Mouse (Mus musculus): ENCODE data around the gene AC153137.1. TPM values are rescaled to one million over a fixed set of nuclear protein-coding genes. Genes with fewer than 3 reads are reported as not detected.
"Not testable (repeated sequence)": the region's sequence is repeated elsewhere in the genome, so short reads cannot be mapped to it uniquely, and the experiment has no call there.

AC153137.1 gene
- not detected in 2 replicates for polyA plus RNA-seq (2014; fragmentation: Nextera tagmentation; extraction: Ambion mirVana)

GRCm38 (mm10) chr1:30977868-30978267, at the start of gene AC153137.1:
Gene AC153137.1, minus strand, starts transcription at chr1:30977968.
- not testable (repeated sequence) for ATAC-seq (ENCODE audit: insufficient number of reproducible peaks, low FRiP score, low TSS enrichment, low read depth); H3K4me3 ChIP-seq (ENCODE audit: low read depth, low read length); H3K27ac ChIP-seq (replicated peaks; ENCODE audit: low read depth, low read length); H3K9ac ChIP-seq (ENCODE audit: low read length); DNase-seq (ENCODE audit: low spot score); H3K4me2 ChIP-seq (ENCODE audit: low read depth, severe bottlenecking); H3K9me3 ChIP-seq (ENCODE audit: control insufficient read depth, low read length); H3K4me1 ChIP-seq (ENCODE audit: control insufficient read depth, insufficient read depth, low read length); H3K27me3 ChIP-seq (ENCODE audit: control insufficient read depth, insufficient read depth, low read length); H3K36me3 ChIP-seq (ENCODE audit: control insufficient read depth, insufficient read depth, low read length)
- WGBS: 89% methylated on average over 5 of the region's 6 CpGs

- no peak for DNase-seq (ENCODE audit: low spot score)
- Histone ChIP-seq H3K4me1 (ENCODE audit: control insufficient read depth, insufficient read depth, low read length) (no peaks in the 10 kb centered on the region), H3K36me3 (ENCODE audit: control insufficient read depth, insufficient read depth, low read length) (no peaks in the 10 kb centered on the region), H3K27ac (replicated peaks; ENCODE audit: low read depth, low read length) (no peak overlapping the region), H3K4me2 (ENCODE audit: low read depth, severe bottlenecking) (no peak overlapping the region), H3K9ac (ENCODE audit: low read length) (no peak overlapping the region), H3K4me3 (ENCODE audit: low read depth, low read length) (no peak overlapping the region), H3K9me3 (ENCODE audit: control insufficient read depth, low read length) (no peaks in the 10 kb centered on the region), H3K27me3 (ENCODE audit: control insufficient read depth, insufficient read depth, low read length) (no peaks in the 10 kb centered on the region)
- ATAC-seq (ENCODE audit: insufficient number of reproducible peaks, low FRiP score, low TSS enrichment, low read depth): no peak
Measured at GRCm38 (mm10) chr1:31023173-31023572, 45.4 kb upstream of the AC153137.1 start.

- no peaks in the 10 kb centered on the region for H3K9me3 ChIP-seq (ENCODE audit: control insufficient read depth, low read length)
- no peaks in the 10 kb centered on the region for H3K27me3 ChIP-seq (ENCODE audit: control insufficient read depth, insufficient read depth, low read length)
- WGBS: 84% methylated on average over 6 of the region's 6 CpGs
- H3K27ac ChIP-seq (replicated peaks; ENCODE audit: low read depth, low read length): no peak overlapping the region
- DNase-seq (ENCODE audit: low spot score): no peak
- no peaks in the 10 kb centered on the region for H3K4me1 ChIP-seq (ENCODE audit: control insufficient read depth, insufficient read depth, low read length)
- H3K4me3 ChIP-seq (ENCODE audit: low read depth, low read length): no peak overlapping the region
- no peak overlapping the region for H3K4me2 ChIP-seq (ENCODE audit: low read depth, severe bottlenecking)
- H3K9ac ChIP-seq (ENCODE audit: low read length): no peak overlapping the region
- ATAC-seq (ENCODE audit: insufficient number of reproducible peaks, low FRiP score, low TSS enrichment, low read depth): no peak
- H3K36me3 ChIP-seq (ENCODE audit: control insufficient read depth, insufficient read depth, low read length): no peaks in the 10 kb centered on the region
Measured at GRCm38 (mm10) chr1:31019283-31019682, 41.5 kb upstream of the AC153137.1 start.

GRCm38 (mm10) chr1:31017377-31017776, 39.6 kb upstream of the AC153137.1 start:
- Histone ChIP-seq H3K4me2 (ENCODE audit: low read depth, severe bottlenecking) (no peak overlapping the region), H3K4me1 (ENCODE audit: control insufficient read depth, insufficient read depth, low read length) (no peaks in the 10 kb centered on the region), H3K27ac (replicated peaks; ENCODE audit: low read depth, low read length) (no peak overlapping the region), H3K9ac (ENCODE audit: low read length) (no peak overlapping the region), H3K4me3 (ENCODE audit: low read depth, low read length) (no peak overlapping the region), H3K27me3 (ENCODE audit: control insufficient read depth, insufficient read depth, low read length) (no peaks in the 10 kb centered on the region), H3K9me3 (ENCODE audit: control insufficient read depth, low read length) (no peaks in the 10 kb centered on the region), H3K36me3 (ENCODE audit: control insufficient read depth, insufficient read depth, low read length) (no peaks in the 10 kb centered on the region)
- ATAC-seq (ENCODE audit: insufficient number of reproducible peaks, low FRiP score, low TSS enrichment, low read depth) (no peak), DNase-seq (ENCODE audit: low spot score) (no peak)
- whole genome bisulfite sequencing: 76% methylated on average over 5 of the region's 5 CpGs

GRCm38 (mm10) chr1:31016068-31016467, 38.3 kb upstream of the AC153137.1 start:
- H3K4me3 ChIP-seq (ENCODE audit: low read depth, low read length): no peak overlapping the region
- ATAC-seq (ENCODE audit: insufficient number of reproducible peaks, low FRiP score, low TSS enrichment, low read depth) (no peak), DNase-seq (ENCODE audit: low spot score) (no peak)
- no peaks in the 10 kb centered on the region for H3K27me3 ChIP-seq (ENCODE audit: control insufficient read depth, insufficient read depth, low read length)
- H3K27ac ChIP-seq (replicated peaks; ENCODE audit: low read depth, low read length): no peak overlapping the region
- no peak overlapping the region for H3K4me2 ChIP-seq (ENCODE audit: low read depth, severe bottlenecking)
- H3K9me3 ChIP-seq (ENCODE audit: control insufficient read depth, low read length): no peaks in the 10 kb centered on the region
- H3K36me3 ChIP-seq (ENCODE audit: control insufficient read depth, insufficient read depth, low read length): no peaks in the 10 kb centered on the region
- 94% methylated on average over 6 of the region's 6 CpGs for whole genome bisulfite sequencing
- no peak overlapping the region for H3K9ac ChIP-seq (ENCODE audit: low read length)
- no peaks in the 10 kb centered on the region for H3K4me1 ChIP-seq (ENCODE audit: control insufficient read depth, insufficient read depth, low read length)

- Histone ChIP-seq H3K27me3 (ENCODE audit: control insufficient read depth, insufficient read depth, low read length) (no peaks in the 10 kb centered on the region), H3K36me3 (ENCODE audit: control insufficient read depth, insufficient read depth, low read length) (no peaks in the 10 kb centered on the region), H3K9ac (ENCODE audit: low read length) (no peak overlapping the region), H3K4me2 (ENCODE audit: low read depth, severe bottlenecking) (no peak overlapping the region), H3K27ac (replicated peaks; ENCODE audit: low read depth, low read length) (no peak overlapping the region), H3K4me3 (ENCODE audit: low read depth, low read length) (no peak overlapping the region), H3K4me1 (ENCODE audit: control insufficient read depth, insufficient read depth, low read length) (no peaks in the 10 kb centered on the region), H3K9me3 (ENCODE audit: control insufficient read depth, low read length) (no peaks in the 10 kb centered on the region)
- 44% methylated on average over 2 of the region's 2 CpGs for WGBS
- DNase-seq (ENCODE audit: low spot score): no peak
- ATAC-seq (ENCODE audit: insufficient number of reproducible peaks, low FRiP score, low TSS enrichment, low read depth): no peak
Measured at GRCm38 (mm10) chr1:31015261-31015660, 37.5 kb upstream of the AC153137.1 start.

- not testable (repeated sequence) for H3K4me2 ChIP-seq (ENCODE audit: low read depth, severe bottlenecking); DNase-seq (ENCODE audit: low spot score); H3K36me3 ChIP-seq (ENCODE audit: control insufficient read depth, insufficient read depth, low read length); H3K4me1 ChIP-seq (ENCODE audit: control insufficient read depth, insufficient read depth, low read length); H3K4me3 ChIP-seq (ENCODE audit: low read depth, low read length); H3K27me3 ChIP-seq (ENCODE audit: control insufficient read depth, insufficient read depth, low read length); H3K9ac ChIP-seq (ENCODE audit: low read length); H3K27ac ChIP-seq (replicated peaks; ENCODE audit: low read depth, low read length); H3K9me3 ChIP-seq (ENCODE audit: control insufficient read depth, low read length); ATAC-seq (ENCODE audit: insufficient number of reproducible peaks, low FRiP score, low TSS enrichment, low read depth)
- WGBS: 92% methylated on average over 7 of the region's 7 CpGs
Measured at GRCm38 (mm10) chr1:30977239-30977638, 529 bp downstream of the AC153137.1 start.

GRCm38 (mm10) chr1:30951795-30952194, 26.0 kb downstream of the AC153137.1 start:
- H3K4me3 ChIP-seq (ENCODE audit: low read depth, low read length): no peak overlapping the region
- no peak overlapping the region for H3K4me2 ChIP-seq (ENCODE audit: low read depth, severe bottlenecking)
- no peaks in the 10 kb centered on the region for H3K36me3 ChIP-seq (ENCODE audit: control insufficient read depth, insufficient read depth, low read length)
- WGBS: 83% methylated on average over 2 of the region's 2 CpGs
- H3K4me1 ChIP-seq (ENCODE audit: control insufficient read depth, insufficient read depth, low read length): no peaks in the 10 kb centered on the region
- DNase-seq (ENCODE audit: low spot score) (no peak), ATAC-seq (ENCODE audit: insufficient number of reproducible peaks, low FRiP score, low TSS enrichment, low read depth) (no peak)
- H3K9ac ChIP-seq (ENCODE audit: low read length): no peak overlapping the region
- no peak overlapping the region for H3K27ac ChIP-seq (replicated peaks; ENCODE audit: low read depth, low read length)
- no peaks in the 10 kb centered on the region for H3K27me3 ChIP-seq (ENCODE audit: control insufficient read depth, insufficient read depth, low read length)
- H3K9me3 ChIP-seq (ENCODE audit: control insufficient read depth, low read length): no peaks in the 10 kb centered on the region

GRCm38 (mm10) chr1:30950456-30950835, 27.3 kb downstream of the AC153137.1 start:
- Histone ChIP-seq H3K27ac (replicated peaks; ENCODE audit: low read depth, low read length) (peak overlapping the region; percentile 99), H3K4me3 (ENCODE audit: low read depth, low read length) (peak overlapping the region; percentile 63), H3K36me3 (ENCODE audit: control insufficient read depth, insufficient read depth, low read length) (no peaks in the 10 kb centered on the region), H3K27me3 (ENCODE audit: control insufficient read depth, insufficient read depth, low read length) (no peaks in the 10 kb centered on the region), H3K9me3 (ENCODE audit: control insufficient read depth, low read length) (no peaks in the 10 kb centered on the region), H3K4me1 (ENCODE audit: control insufficient read depth, insufficient read depth, low read length) (no peaks in the 10 kb centered on the region), H3K4me2 (ENCODE audit: low read depth, severe bottlenecking) (peak overlapping the region; percentile 50; the same call in 1 of the 2 replicates), H3K9ac (ENCODE audit: low read length) (peak overlapping the region; percentile 98)
- 37% methylated on average over 5 of the region's 5 CpGs for WGBS
- ATAC-seq (ENCODE audit: insufficient number of reproducible peaks, low FRiP score, low TSS enrichment, low read depth) (no peak), DNase-seq (ENCODE audit: low spot score) (no peak)
